Mouse (Mus musculus) liver, postnatal 0 days (tissue): ENCODE results near the gene Hist1h2ae. TPM values are rescaled to one million over a fixed set of nuclear protein-coding genes. Genes with fewer than 3 reads are reported as not detected.
A peak's percentile ranks its signal among the peaks of the same experiment; 100 is the strongest.
"Not testable (repeated sequence)": the region's sequence is repeated elsewhere in the genome, so short reads cannot be mapped to it uniquely, and the experiment has no call there.

ENCODE experiments used
- ATAC-seq: fragments of 200-750 bp; cut with Nextera tagmentation; 2 replicates; pipeline ENCODE4 v1.8.0; 2017; ENCODE audit warnings: mild to moderate bottlenecking, moderate library complexity
- DNase-seq: peaks from one replicate; pipeline ENCODE4 v3.0.0-alpha.2; 2016
- H3K27ac ChIP-seq: fragments of 300-500 bp; sonication (generic); 2 replicates; pipeline ENCODE4 v1.5.1; 2014; ENCODE audit warnings: antibody characterized with exemption, moderate library complexity, mild to moderate bottlenecking, low read depth
- H3K27me3 ChIP-seq: fragments of 300-500 bp; sonication (generic); 2 replicates; pipeline ENCODE4 v1.6.1; 2014; ENCODE audit warnings: low read length, control low read depth, mixed read lengths; ENCODE audit not compliant: insufficient read depth
- H3K36me3 ChIP-seq: fragments of 300-500 bp; sonication (generic); replicated peaks from 2 replicates; pipeline ENCODE4 v1.6.1; 2014; ENCODE audit warnings: mild to moderate bottlenecking, control low read depth, low read length, moderate library complexity, mixed read lengths; ENCODE audit not compliant: insufficient read depth
- H3K4me1 ChIP-seq: fragments of 300-500 bp; sonication (generic); 2 replicates; pipeline ENCODE4 v1.6.1; 2014; ENCODE audit warnings: antibody characterized with exemption, mild to moderate bottlenecking, control low read depth; ENCODE audit not compliant: insufficient read depth
- H3K4me2 ChIP-seq: fragments of 300-500 bp; sonication (generic); 2 replicates; pipeline ENCODE4 v1.6.1; 2014; ENCODE audit warnings: low read depth, mild to moderate bottlenecking, low read length, moderate library complexity, mixed read lengths
- H3K4me3 ChIP-seq: fragments of 300-500 bp; sonication (generic); 2 replicates; pipeline ENCODE4 v1.5.1; 2014; ENCODE audit warnings: low read depth, low read length
- H3K9ac ChIP-seq: fragments of 300-500 bp; sonication (generic); replicated peaks from 2 replicates; pipeline ENCODE4 v1.6.1; 2014; ENCODE audit warnings: mild to moderate bottlenecking, moderate library complexity
- H3K9me3 ChIP-seq: fragments of 300-500 bp; sonication (generic); 2 replicates; pipeline ENCODE4 v1.6.1; 2016; ENCODE audit warnings: mild to moderate bottlenecking, control low read depth, low read length, mixed read lengths
- CTCF ChIP-seq: sonication (generic); IDR thresholded peaks from 2 replicates; pipeline ENCODE4 v1.5.1; 2016; ENCODE audit warnings: antibody characterized with exemption, low read depth
- EP300 ChIP-seq: IDR thresholded peaks from 2 replicates; pipeline ENCODE4 v1.6.1; 2016; ENCODE audit warnings: antibody characterized with exemption, low read depth, mild to moderate bottlenecking
- WGBS: fragments of 180-500 bp; shearing (Covaris S2); extraction: QIAGEN DNeasy Blood & Tissue Kit; methylation state at CpG from one replicate; pipeline ENCODE4 v1.1.7; 2014; ENCODE audit not compliant: insufficient replicate concordance; 5-methylcytosine and 5-hydroxymethylcytosine counted together
- polyA plus RNA-seq: library from polyadenylated mRNA; unstranded; fragments of >200 nt; fragmentation: Nextera tagmentation; extraction: Ambion mirVana; gene quantifications from 2 replicates; pipeline ENCODE4 v1.2.1, GENCODE M21; 2015

Gene Hist1h2ae
- polyA plus RNA-seq, 1 experiment from 2014 or later = 66.0 TPM

DNA sequence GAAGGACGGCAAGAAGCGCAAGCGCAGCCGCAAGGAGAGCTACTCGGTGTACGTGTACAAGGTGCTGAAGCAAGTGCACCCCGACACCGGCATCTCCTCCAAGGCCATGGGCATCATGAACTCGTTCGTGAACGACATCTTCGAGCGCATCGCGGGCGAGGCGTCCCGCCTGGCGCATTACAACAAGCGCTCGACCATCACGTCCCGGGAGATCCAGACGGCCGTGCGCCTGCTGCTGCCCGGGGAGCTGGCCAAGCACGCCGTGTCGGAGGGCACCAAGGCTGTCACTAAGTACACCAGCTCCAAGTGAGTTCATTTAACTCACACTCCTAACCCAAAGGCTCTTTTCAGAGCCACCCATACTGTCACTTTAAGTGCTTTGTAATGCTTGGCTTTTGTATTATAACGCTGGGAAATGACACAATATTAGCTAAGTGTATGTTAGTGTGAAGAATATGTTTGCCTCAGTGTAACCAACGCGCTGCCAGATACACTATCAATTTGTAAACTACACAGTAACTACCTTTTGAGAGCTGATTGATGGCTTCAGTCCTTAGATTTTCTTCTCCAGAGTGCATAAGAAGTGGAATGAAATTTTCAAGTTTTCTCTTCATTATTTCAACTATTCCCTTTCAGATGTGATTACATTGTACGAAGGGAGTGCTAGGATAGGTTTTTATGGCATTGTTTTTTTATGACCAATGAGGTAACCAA lies 641 bp upstream of the Hist1h2ae start:
- H3K27me3 ChIP-seq, H3K36me3 ChIP-seq, H3K4me1 ChIP-seq, ATAC-seq, H3K9me3 ChIP-seq, DNase-seq: not testable (repeated sequence)
- Histone ChIP-seq H3K4me3 (peak overlapping the region; percentile 52), H3K4me2 (peak overlapping the region; percentile 69), H3K9ac (peak overlapping the region; percentile 80), H3K27ac (peak overlapping the region; percentile 98)
- WGBS = under 1% methylated on average over 11 of the region's 34 CpGs
- TF ChIP-seq EP300 = 0 out of 2 replicates have a peak, but pooled peaks have one; percentile 14

DNA sequence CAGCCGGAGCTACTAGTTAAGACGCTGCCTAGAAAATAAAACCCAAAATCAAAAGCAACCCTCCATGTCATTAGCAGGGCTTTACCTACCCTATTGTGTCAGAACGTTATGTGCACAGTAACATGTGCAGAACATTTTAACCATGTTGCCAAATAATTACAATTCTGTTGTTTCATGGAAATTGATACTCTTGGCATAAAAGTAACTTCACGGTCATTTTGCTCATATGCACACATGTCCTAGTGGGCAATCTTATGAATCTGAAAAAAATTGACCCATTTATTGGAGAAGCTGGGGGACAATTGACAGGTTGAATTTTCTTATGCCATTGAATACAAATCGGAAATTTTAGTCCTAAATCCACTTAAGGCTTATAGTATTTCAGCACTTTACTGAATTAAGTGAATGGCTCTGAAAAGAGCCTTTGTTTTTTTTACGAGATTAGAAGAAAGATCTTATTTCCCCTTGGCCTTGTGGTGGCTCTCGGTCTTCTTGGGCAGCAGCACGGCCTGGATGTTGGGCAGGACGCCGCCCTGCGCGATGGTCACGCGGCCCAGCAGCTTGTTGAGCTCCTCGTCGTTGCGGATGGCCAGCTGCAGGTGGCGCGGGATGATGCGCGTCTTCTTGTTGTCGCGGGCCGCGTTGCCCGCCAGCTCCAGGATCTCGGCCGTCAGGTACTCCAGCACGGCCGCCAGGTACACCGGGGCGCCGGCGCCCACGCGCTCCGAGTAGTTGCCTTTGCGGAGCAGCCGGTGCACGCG lies 579 bp downstream of the Hist1h2ae start:
- H3K27me3 ChIP-seq, H3K9me3 ChIP-seq, DNase-seq, H3K4me1 ChIP-seq, H3K36me3 ChIP-seq: not testable (repeated sequence)
- Histone ChIP-seq H3K4me3 (peak overlapping the region; percentile 52), H3K27ac (peak overlapping the region; percentile 98), H3K4me2 (peak overlapping the region; percentile 69), H3K9ac (peak overlapping the region; percentile 80)
- peak; percentile 26; the same call in 1 of the 2 replicates for TF ChIP-seq CTCF
- WGBS = 6% methylated on average over 13 of the region's 41 CpGs
- ATAC-seq = peak; percentile 17

DNA sequence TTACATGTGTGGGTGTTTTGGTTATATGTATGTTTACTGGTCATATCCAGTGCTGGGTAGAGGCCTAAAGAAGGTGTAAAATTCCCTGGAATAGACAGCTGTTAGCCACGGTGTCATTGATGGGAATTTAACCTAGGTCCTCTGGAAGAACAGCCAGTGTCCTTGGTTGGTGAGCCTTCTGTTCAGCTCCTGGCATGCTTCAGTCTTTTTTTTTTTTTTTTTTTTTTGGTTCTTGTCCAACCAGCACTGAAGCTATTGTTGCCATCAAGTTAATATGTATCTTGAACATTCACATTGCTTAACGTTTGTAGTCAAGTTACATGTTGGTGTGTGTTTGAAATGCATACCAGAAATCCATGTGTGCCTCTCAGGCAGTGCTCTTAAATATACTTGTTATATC lies 6.5 kb downstream of the Hist1h2ae start:
- ATAC-seq = no peak
- WGBS = 76% methylated on average over 2 of the region's 2 CpGs
- no peaks in the 10 kb centered on the region for H3K36me3 ChIP-seq
- H3K4me1 ChIP-seq = peaks cover 7% of the 10 kb centered on the region
- no peak overlapping the region for H3K4me3 ChIP-seq
- no peak overlapping the region for H3K27ac ChIP-seq
- no peak overlapping the region for H3K9ac ChIP-seq
- H3K4me2 ChIP-seq = no peak overlapping the region
- no peak for DNase-seq
- no peaks in the 10 kb centered on the region for H3K9me3 ChIP-seq
- no peaks in the 10 kb centered on the region for H3K27me3 ChIP-seq
- TF ChIP-seq CTCF (no peak), EP300 (no peak)

DNA sequence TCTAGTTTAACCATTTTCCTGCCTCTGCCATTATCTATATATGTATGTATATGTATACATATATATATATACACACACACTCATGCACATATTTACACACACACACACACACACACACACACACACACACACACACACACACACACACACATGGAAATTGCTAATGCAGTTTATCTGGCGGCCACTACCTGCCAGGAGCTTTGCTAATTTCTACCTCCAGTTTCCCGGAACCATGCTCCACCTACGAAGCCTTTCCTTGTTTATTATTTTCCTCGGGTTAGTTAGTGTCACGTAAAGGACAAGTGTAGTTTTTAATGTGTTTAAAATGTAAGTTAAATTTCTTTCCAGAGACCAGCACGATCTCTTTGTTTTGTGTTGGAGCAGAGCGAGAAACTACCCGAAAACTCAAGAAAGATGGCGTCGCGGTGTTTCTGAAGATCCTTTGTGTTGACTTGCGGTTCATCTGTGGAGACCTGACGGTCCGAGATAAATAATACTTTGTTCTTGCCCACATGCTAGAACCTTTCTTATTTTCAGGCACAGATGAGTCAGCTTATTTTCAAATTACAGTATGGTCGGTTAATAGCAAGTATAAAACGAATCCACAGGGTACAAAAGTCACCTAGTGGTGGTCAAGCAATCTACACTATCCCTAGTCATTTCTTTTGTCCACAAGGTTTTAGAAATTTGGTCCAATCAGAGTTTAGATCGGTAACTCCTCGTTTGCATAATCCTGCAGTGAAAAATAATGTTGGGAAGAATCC lies 8.1 kb downstream of the Hist1h2ae start:
- TF ChIP-seq EP300 (peak; percentile 73), CTCF (peak; percentile 69)
- Histone ChIP-seq H3K9ac (peak overlapping the region; percentile 65), H3K4me2 (peak overlapping the region; percentile 83), H3K4me3 (peak overlapping the region; percentile 43), H3K9me3 (no peaks in the 10 kb centered on the region), H3K27ac (peak overlapping the region; percentile 99), H3K27me3 (no peaks in the 10 kb centered on the region), H3K36me3 (no peaks in the 10 kb centered on the region), H3K4me1 (peaks cover 7% of the 10 kb centered on the region)
- WGBS = 3% methylated on average over 18 of the region's 18 CpGs
- ATAC-seq (peak; percentile 30), DNase-seq (no peak)

DNA sequence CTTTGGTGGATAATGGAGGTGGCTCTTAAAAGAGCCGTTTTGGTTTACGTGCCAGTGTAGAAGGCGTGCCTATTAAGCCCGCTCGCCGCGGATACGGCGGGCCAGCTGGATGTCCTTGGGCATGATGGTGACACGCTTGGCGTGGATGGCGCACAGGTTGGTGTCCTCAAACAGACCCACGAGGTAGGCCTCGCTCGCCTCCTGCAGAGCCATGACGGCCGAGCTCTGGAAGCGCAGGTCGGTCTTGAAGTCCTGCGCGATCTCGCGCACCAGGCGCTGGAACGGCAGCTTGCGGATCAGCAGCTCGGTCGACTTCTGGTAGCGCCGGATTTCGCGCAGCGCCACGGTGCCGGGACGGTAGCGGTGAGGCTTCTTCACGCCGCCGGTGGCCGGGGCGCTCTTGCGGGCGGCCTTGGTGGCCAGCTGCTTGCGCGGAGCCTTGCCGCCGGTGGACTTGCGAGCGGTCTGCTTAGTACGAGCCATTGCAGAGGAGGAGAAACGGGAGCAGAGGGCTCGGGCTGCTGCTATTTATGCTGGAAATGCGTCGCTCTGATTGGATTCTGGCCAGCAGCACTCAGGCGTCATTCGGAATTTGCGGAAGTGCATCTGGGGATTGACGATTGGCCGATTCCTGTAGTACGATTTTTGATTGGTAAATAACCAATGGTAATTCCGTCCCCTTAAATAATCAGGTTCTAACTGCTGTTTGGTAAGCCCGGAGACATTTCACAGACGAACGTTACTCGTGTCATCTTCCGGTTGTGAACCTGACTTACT lies 8.9 kb downstream of the Hist1h2ae start, which contains the start of gene Hist1h3e:
TSS of gene Hist1h3e (minus strand) at position 487 of the 777 bp plus-strand sequence.
- DNase-seq (peak; percentile 95), ATAC-seq (peak; percentile 91)
- peak within 1 kb of the TSS; percentile 72 for H3K9ac ChIP-seq
- H3K4me2 ChIP-seq = peak within 1 kb of the TSS; percentile 83
- H3K27me3 ChIP-seq, H3K36me3 ChIP-seq, H3K9me3 ChIP-seq, H3K4me1 ChIP-seq: not testable (repeated sequence)
- peak within 1 kb of the TSS; percentile 99 for H3K27ac ChIP-seq
- whole genome bisulfite sequencing = under 1% methylated on average over 48 of the region's 67 CpGs
- TF ChIP-seq EP300 = peak; percentile 80; the same call in 1 of the 2 replicates
- peak within 1 kb of the TSS; percentile 43 for H3K4me3 ChIP-seq

DNA sequence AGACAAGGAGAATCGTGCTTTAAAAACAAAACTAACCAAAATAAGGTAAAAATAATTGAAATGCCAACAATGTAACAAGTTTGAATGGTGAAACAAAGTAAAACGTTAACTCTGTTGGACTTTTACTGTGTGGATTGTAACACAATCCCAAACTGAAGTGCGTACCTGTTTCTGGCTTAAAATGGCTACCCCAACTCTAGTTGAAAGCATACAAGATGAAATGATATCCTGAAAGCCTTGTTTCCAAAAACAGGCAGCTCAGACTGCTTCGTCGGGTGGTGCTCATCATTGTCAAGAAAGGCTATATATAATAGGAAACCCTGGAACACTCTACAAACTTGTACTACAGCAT lies 9.5 kb downstream of the Hist1h2ae start:
- peak overlapping the region; percentile 72 for H3K9ac ChIP-seq
- peak overlapping the region; percentile 83; the same call in 1 of the 2 replicates for H3K4me2 ChIP-seq
- 0% methylated on average over 2 of the region's 5 CpGs for WGBS
- H3K4me1 ChIP-seq, H3K27me3 ChIP-seq, H3K36me3 ChIP-seq, DNase-seq, H3K9me3 ChIP-seq: not testable (repeated sequence)
- ATAC-seq = peak; percentile 0; the same call in 1 of the 2 replicates
- H3K27ac ChIP-seq = peak overlapping the region; percentile 99
- peak overlapping the region; percentile 43 for H3K4me3 ChIP-seq

DNA sequence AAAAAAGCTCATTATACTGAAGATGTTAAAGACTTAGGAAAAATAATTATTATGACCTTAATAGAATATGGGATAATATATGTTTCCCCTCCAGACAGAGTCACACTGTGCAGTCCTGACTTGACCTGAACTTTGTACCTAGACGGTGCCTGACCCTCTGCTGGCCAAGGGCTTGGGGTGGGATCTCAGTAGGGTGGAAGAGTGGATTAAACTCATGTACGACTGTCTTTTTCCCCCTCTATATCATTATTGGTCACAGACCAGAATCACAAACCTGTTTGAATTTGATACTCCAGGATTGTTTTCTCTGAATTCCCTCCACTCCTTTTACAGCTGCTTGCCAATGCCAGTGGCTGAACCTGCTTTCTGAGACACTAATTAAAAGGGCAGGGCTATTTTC lies 10.3 kb downstream of the Hist1h2ae start:
- not testable (repeated sequence) for H3K4me1 ChIP-seq, H3K27me3 ChIP-seq, H3K4me3 ChIP-seq, ATAC-seq, H3K36me3 ChIP-seq, H3K9me3 ChIP-seq, DNase-seq
- peak overlapping the region; percentile 46 for H3K27ac ChIP-seq
- 35% methylated on average over 2 of the region's 2 CpGs for WGBS
- peak overlapping the region; percentile 39 for H3K9ac ChIP-seq
- peak overlapping the region; percentile 55 for H3K4me2 ChIP-seq
